Mouse (Mus musculus): Measurements from ENCODE around the gene Ppp2r5c. TPM values are rescaled to one million over a fixed set of nuclear protein-coding genes. Genes with fewer than 3 reads are reported as not detected.

The Ppp2r5c gene
- polyA plus RNA-seq, 1 experiment from 2014 or later, result 145 TPM

DNA sequence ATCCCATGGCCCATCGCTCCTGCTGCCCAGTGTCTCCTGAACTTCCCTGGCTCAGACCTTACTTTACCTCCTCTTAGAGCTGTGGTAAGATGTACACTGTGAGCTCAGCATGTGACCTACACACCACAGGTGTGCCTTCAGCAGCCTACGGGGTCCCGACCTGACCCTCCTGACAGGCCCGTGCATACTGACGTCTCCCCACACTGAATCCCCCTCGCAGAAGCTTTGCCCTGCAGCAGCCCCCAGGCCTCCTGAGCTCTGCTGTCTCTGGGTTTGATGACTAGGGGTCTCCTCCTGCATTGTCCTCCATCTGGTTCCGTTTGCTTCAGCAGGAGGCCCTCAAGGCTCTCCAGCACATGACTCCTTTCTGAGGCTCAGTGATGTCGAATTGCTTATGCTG, 31.0 kb downstream of the Ppp2r5c start:
- Histone ChIP-seq H3K36me3 (peaks cover 3% of the 10 kb centered on the region; the same call in 1 of the 2 replicates), H3K27ac (no peak overlapping the region), H3K4me1 (no peaks in the 10 kb centered on the region), H3K27me3 (replicated peaks) (no peaks in the 10 kb centered on the region), H3K4me3 (replicated peaks) (no peak overlapping the region), H3K9ac (no peak overlapping the region), H3K9me3 (no peaks in the 10 kb centered on the region), H3K4me2 (no peak overlapping the region)
- ATAC-seq (ENCODE audit: insufficient read depth, low FRiP score, low read depth), result no peak
- 83% methylated on average over 8 of the region's 8 CpGs for WGBS

DNA sequence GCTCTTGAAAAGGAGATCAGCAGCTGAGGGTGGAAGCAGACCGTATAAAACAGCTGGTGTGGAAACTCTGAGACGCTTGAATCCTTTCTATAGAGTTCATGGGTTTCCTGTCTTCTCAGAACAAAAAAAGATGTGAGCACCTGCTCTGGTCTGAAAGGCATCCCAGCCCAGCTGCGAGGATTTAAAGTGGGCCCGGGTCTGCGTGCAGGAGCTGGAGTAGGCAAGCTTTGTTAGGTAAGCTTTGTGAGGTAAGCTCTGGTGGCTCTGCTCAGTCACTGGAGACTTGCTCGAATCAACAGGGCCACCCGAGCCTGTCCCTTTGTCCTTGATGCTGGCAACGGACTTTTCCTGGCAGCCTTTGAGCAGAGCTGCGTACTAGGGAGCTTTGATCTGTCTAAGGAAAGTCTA, 31.7 kb downstream of the Ppp2r5c start:
- H3K27me3 ChIP-seq (replicated peaks), result no peaks in the 10 kb centered on the region
- 87% methylated on average over 9 of the region's 9 CpGs for WGBS
- H3K4me1 ChIP-seq, result no peaks in the 10 kb centered on the region
- H3K4me2 ChIP-seq, result no peak overlapping the region
- no peak overlapping the region for H3K27ac ChIP-seq
- peaks cover 3% of the 10 kb centered on the region; the same call in 1 of the 2 replicates for H3K36me3 ChIP-seq
- H3K9me3 ChIP-seq, result no peaks in the 10 kb centered on the region
- ATAC-seq (ENCODE audit: insufficient read depth, low FRiP score, low read depth), result no peak
- no peak overlapping the region for H3K9ac ChIP-seq
- H3K4me3 ChIP-seq (replicated peaks), result no peak overlapping the region

DNA sequence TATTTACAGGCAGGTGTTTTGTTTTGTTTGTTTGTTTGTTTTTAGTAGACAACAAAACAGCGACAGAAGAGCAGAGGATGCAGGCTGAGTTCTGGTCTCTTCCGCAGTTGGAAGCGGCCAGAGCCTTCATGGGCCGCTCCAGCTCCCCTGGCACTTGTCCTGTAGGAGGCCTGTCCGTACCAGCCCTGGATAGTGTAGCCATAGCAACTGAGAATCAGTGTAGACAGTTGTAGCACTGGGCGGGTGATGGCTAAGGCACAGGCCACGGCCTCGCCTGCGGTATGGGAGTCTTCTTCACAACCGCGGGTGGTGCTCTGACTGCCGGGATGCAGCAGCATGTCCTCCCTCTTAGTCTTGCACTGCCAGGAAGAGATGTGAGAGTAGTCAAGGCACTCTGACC, 32.3 kb downstream of the Ppp2r5c start:
- Histone ChIP-seq H3K27me3 (replicated peaks) (no peaks in the 10 kb centered on the region), H3K4me1 (peaks cover 4% of the 10 kb centered on the region; the same call in 1 of the 2 replicates), H3K36me3 (peaks cover 3% of the 10 kb centered on the region; the same call in 1 of the 2 replicates), H3K9ac (no peak overlapping the region), H3K27ac (no peak overlapping the region), H3K4me3 (replicated peaks) (no peak overlapping the region), H3K9me3 (no peaks in the 10 kb centered on the region), H3K4me2 (no peak overlapping the region)
- no peak; the same call in 1 of the 2 replicates for ATAC-seq (ENCODE audit: insufficient read depth, low FRiP score, low read depth)
- 89% methylated on average over 12 of the region's 12 CpGs for WGBS

DNA sequence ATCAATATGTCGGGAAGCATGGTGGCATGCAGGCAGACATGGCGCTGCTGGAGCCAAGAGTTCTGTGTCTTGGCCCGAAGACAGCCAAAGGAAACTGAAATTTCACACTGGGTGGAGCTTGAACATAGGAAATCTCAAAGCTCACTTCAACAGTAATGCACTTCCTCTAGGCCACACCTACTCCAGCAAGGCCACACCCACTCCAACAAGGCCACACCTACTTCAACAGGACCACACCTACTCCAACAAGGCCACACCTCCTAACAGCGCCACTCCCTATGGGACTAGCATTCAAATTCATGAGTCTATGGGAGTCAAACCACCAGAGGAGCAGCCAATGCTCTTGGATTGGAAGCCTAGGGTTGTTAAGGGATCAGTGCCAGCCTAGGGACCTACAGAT, 33.8 kb downstream of the Ppp2r5c start:
- WGBS, result 75% methylated on average over 4 of the region's 4 CpGs
- Histone ChIP-seq H3K4me1 (peaks cover 10% of the 10 kb centered on the region; the same call in 1 of the 2 replicates), H3K36me3 (peaks cover 3% of the 10 kb centered on the region; the same call in 1 of the 2 replicates), H3K4me3 (replicated peaks) (no peak overlapping the region), H3K27ac (no peak overlapping the region), H3K9ac (no peak overlapping the region), H3K9me3 (no peaks in the 10 kb centered on the region), H3K27me3 (replicated peaks) (no peaks in the 10 kb centered on the region), H3K4me2 (no peak overlapping the region)
- ATAC-seq (ENCODE audit: insufficient read depth, low FRiP score, low read depth), result no peak

DNA sequence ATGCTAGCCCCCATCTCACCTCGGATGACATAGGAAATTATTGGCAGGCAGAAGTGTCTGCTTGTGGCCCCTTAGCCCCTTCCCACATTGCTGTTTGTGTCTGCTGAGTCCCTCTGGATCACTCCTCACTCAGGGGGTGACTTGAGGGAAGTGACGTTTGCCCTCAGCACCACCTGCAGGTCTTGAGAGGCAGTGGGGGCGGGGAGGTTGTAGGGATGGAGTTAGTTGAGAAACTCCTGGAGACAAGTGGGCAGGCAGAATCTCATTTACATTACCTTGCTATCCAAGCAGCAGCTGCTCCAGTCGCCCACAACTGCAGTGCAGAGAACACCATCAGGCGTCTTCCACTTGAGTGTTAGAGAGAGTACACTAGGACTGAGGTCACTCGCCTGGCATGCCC, 36.8 kb downstream of the Ppp2r5c start:
- H3K4me1 ChIP-seq, result peaks cover 29% of the 10 kb centered on the region
- no peak for ATAC-seq (ENCODE audit: insufficient read depth, low FRiP score, low read depth)
- H3K4me3 ChIP-seq (replicated peaks), result no peak overlapping the region
- no peaks in the 10 kb centered on the region for H3K27me3 ChIP-seq (replicated peaks)
- H3K9me3 ChIP-seq, result no peaks in the 10 kb centered on the region
- no peak overlapping the region for H3K9ac ChIP-seq
- H3K36me3 ChIP-seq, result no peaks in the 10 kb centered on the region
- H3K27ac ChIP-seq, result no peak overlapping the region
- H3K4me2 ChIP-seq, result no peak overlapping the region
- WGBS, result 34% methylated on average over 6 of the region's 6 CpGs

DNA sequence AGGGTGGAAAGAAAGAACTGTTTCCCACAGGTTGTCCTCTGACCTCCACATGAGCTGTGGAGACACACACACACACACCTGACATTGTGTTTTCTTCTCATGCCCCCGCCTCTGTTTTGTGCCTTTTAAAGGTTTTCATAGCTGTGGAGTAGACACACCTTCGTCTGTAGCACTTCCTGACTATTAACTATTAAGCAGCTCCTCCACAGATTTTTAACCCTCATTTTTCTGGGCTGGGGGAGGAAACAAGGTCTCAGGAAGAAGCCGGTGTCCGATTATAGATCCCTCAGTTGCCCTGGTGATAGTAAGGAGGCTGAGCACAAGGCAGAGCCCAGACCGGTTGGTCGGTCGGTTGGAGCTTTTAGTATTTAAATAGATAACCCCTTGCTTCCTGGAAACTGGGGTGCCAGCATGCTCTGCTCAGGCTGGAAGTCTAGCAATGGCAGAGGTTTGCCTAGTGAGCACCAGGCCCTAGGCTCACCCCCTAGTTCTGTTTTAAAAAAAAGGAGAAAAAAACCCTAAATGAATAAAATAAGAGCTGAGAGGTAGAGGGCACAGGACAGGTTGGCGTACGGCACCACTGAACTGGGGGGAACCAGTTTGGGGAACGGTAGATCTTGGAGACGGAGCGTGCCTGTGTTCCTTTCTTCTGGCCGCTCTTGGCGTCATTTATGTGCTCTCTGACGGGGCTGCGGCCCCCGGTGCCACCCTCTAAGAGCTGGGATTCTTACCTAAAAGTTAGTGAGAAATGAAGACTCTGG, 38.1 kb downstream of the Ppp2r5c start:
- Histone ChIP-seq H3K27me3 (replicated peaks) (no peaks in the 10 kb centered on the region), H3K36me3 (no peaks in the 10 kb centered on the region), H3K4me2 (peak overlapping the region; percentile 76), H3K4me1 (peaks cover 29% of the 10 kb centered on the region), H3K9me3 (no peaks in the 10 kb centered on the region), H3K4me3 (replicated peaks) (peak overlapping the region; percentile 58), H3K9ac (peak overlapping the region; percentile 42), H3K27ac (peak overlapping the region; percentile 98)
- ATAC-seq (ENCODE audit: insufficient read depth, low FRiP score, low read depth), result peak; percentile 47
- 2% methylated on average over 17 of the region's 17 CpGs for WGBS

DNA sequence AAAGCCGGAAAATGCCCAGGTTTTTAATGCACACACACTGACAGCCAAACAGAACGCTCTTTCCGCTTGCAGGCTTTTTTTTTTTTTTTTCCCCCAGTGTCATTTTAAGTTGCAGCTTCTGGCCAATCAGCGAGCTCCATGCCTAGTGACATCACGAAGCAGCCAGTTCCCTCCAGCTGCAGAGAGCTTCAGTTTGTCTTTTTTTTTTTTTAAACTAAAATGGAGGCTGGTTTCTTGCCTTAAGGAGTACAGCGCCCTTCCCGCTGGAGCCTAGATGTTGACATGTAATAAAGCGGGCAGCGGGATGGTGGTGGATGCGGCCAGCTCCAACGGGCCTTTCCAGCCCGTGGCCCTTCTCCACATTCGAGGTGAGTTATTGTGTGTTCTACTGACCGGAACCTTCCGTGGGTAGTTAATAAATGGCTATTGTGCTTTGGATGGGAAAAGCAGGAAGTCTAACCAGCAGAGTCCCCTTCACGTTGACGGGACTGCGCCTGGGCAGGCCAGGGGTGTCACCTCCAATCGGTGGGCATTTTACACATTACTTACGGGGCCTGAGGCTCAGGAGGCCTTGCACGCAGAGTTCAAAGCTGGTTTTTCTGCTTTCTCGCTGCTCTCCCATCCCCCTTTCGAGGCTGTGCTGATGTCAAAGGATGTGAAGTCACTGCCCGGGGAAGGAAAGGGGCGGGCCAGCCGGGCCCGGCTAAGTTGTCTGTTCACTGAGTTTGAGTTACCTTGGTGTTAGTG, 38.8 kb downstream of the Ppp2r5c start:
- H3K4me1 ChIP-seq, result peaks cover 29% of the 10 kb centered on the region
- H3K4me3 ChIP-seq (replicated peaks), result peak overlapping the region; percentile 58
- no peaks in the 10 kb centered on the region for H3K36me3 ChIP-seq
- no peaks in the 10 kb centered on the region for H3K27me3 ChIP-seq (replicated peaks)
- H3K9ac ChIP-seq, result peak overlapping the region; percentile 48
- under 1% methylated on average over 27 of the region's 27 CpGs for WGBS
- peak overlapping the region; percentile 98 for H3K27ac ChIP-seq
- H3K9me3 ChIP-seq, result no peaks in the 10 kb centered on the region
- peak; percentile 80 for ATAC-seq (ENCODE audit: insufficient read depth, low FRiP score, low read depth)
- peak overlapping the region; percentile 76 for H3K4me2 ChIP-seq

DNA sequence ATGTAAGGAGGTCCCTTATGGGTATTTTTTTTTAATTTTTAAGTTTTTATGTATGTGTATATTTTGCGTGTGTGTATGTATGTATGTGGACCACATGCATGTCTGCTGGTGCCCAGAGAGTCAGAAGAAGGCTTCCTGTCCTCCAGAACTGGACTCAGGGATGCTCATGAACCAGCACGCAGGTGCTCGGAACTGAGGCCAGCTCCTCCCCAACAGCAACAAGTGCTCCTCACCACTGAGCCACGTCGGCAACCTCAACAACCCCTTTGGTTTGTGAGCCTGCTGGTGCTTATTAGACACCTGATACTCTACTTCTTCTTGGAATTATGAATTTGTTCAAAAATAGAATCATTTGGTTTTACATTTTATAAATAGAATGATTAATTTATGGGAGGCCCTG, 39.9 kb downstream of the Ppp2r5c start:
- Histone ChIP-seq H3K4me3 (replicated peaks) (peak overlapping the region; percentile 58), H3K4me1 (peaks cover 29% of the 10 kb centered on the region), H3K9ac (no peak overlapping the region), H3K27ac (no peak overlapping the region), H3K27me3 (replicated peaks) (no peaks in the 10 kb centered on the region), H3K9me3 (no peaks in the 10 kb centered on the region), H3K36me3 (no peaks in the 10 kb centered on the region), H3K4me2 (peak overlapping the region; percentile 76)
- WGBS, result 77% methylated on average over 5 of the region's 5 CpGs
- ATAC-seq (ENCODE audit: insufficient read depth, low FRiP score, low read depth), result no peak

DNA sequence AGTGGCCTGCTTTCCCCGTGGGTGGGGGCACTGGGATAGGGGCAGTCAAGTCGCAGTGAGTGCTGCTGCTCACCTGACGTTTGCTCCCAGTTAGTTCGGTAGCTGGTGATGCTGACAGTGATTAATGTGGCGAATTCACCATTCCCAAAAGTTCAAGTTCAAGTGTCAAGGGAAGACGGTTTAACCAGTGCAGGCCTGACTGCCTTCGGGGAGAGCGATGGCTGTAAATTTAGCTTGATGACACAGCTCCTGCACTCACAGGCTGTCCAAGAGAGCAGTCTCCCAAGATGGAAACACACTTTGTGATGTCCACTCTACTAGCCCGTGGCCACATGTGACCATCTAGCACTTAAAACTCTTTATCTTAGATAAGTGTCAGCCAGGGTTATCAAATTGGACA, 41.1 kb downstream of the Ppp2r5c start:
- peaks cover 29% of the 10 kb centered on the region for H3K4me1 ChIP-seq
- H3K27me3 ChIP-seq (replicated peaks), result no peaks in the 10 kb centered on the region
- H3K4me2 ChIP-seq, result peak overlapping the region; percentile 76; the same call in 1 of the 2 replicates
- no peak for ATAC-seq (ENCODE audit: insufficient read depth, low FRiP score, low read depth)
- H3K4me3 ChIP-seq (replicated peaks), result no peak overlapping the region
- WGBS, result 43% methylated on average over 9 of the region's 9 CpGs
- no peaks in the 10 kb centered on the region for H3K9me3 ChIP-seq
- no peaks in the 10 kb centered on the region for H3K36me3 ChIP-seq
- no peak overlapping the region for H3K27ac ChIP-seq
- H3K9ac ChIP-seq, result no peak overlapping the region

DNA sequence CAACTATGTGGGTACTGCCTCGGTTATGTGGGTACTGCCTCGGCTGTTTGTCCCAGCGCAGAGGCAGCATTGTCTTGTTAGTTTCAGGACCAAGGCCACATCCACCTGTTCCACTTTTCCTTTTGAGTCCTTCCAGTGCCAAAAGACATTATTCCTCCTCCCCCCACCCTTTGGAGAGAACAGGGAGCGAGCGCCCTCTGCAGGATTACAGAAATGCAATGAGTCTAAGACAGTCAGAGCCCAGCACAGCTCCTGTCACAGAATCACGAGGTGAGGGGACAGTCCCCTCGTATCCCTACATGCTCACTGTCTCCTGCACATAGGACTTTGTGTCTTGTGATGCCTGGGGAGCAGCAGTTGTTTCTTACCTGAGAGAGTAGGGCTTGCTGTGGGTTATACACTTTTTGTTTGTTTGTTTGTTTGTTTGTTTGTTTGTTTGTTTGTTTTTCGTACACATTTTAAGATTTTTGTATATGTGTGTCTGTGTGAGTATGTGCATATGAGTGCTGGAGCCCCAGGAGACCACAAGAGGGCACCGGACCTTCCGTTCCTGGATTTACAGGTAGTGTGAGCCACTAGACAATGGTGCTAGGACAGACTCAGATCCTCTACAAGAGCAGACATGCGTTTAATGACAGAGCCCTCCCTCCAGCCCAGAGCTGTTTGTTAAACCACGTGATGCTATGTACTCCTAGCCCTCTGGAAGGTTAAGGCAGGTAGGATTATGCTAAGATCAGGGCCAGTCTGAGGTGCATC, 43.2 kb downstream of the Ppp2r5c start:
- ATAC-seq (ENCODE audit: insufficient read depth, low FRiP score, low read depth), result no peak
- H3K9me3 ChIP-seq, result no peaks in the 10 kb centered on the region

DNA sequence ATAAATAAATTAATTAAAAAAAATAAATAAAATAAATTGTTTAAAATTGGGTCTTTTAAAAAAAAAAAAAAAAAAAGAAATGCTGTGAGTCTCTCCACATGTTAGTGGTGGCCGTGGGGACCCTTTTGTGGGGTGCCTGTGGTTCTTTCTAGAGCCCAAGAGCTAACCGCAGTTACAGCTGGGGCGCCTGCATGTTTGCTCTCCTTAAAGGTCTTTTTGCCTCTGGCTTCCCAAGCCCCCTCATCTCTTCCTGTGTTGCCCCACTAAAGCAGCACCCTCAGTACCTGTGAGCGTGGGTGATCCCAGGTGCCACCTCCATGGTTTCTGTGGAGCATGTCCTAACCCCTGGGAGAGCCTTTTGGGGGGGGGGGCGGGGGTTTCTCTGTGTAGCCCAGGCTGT, 45.5 kb downstream of the Ppp2r5c start:
- Histone ChIP-seq H3K9me3 (no peaks in the 10 kb centered on the region), H3K4me1 (peaks cover 16% of the 10 kb centered on the region), H3K9ac (no peak overlapping the region), H3K4me3 (replicated peaks) (no peak overlapping the region), H3K27me3 (replicated peaks) (no peaks in the 10 kb centered on the region), H3K27ac (no peak overlapping the region), H3K36me3 (no peaks in the 10 kb centered on the region), H3K4me2 (no peak overlapping the region)
- 93% methylated on average over 5 of the region's 5 CpGs for WGBS
- no peak for ATAC-seq (ENCODE audit: insufficient read depth, low FRiP score, low read depth)

More for the DNA sequence above, 43.2 kb downstream of the Ppp2r5c start:
- H3K4me3 ChIP-seq (replicated peaks), result no peak overlapping the region
- WGBS, result 90% methylated on average over 12 of the region's 12 CpGs
- no peaks in the 10 kb centered on the region for H3K27me3 ChIP-seq (replicated peaks)
- H3K4me2 ChIP-seq, result no peak overlapping the region
- H3K9ac ChIP-seq, result no peak overlapping the region
- H3K36me3 ChIP-seq, result no peaks in the 10 kb centered on the region
- H3K4me1 ChIP-seq, result peaks cover 19% of the 10 kb centered on the region
- H3K27ac ChIP-seq, result no peak overlapping the region
